Mouse (Mus musculus): ENCODE data around the gene Odf4. TPM values are rescaled to one million over a fixed set of nuclear protein-coding genes. Genes with fewer than 3 reads are reported as not detected.
"Not testable (repeated sequence)": the region's sequence is repeated elsewhere in the genome, so short reads cannot be mapped to it uniquely, and the experiment has no call there.

Odf4 gene
- total RNA-seq, 2 experiments from 2014 or later: not detected

DNA sequence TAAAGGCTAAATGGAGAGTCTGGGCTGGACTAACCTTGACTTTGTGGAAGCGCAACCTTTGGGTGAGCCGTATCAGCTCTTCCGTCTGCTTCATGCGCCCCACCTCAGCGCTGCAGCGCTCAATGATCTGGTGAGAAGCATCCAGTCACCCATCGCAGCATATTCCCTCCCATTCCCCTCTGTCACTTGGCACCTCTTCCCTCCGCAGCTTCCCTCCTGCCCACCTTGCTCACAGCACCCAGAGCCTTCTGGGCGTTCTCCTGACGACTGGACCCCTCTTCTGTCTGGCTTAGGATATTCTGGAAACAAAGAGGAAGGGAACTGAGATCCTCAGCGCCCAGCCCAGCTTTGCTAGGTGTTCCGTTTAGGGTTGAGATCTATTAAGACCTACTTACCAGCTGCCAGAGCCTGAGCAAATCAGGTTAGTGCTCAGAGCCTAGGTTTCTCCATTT lies 20.7 kb upstream of the Odf4 start:
- DNase-seq: no peak
- intact Hi-C loops (cut with DNase I): no loop called here

DNA sequence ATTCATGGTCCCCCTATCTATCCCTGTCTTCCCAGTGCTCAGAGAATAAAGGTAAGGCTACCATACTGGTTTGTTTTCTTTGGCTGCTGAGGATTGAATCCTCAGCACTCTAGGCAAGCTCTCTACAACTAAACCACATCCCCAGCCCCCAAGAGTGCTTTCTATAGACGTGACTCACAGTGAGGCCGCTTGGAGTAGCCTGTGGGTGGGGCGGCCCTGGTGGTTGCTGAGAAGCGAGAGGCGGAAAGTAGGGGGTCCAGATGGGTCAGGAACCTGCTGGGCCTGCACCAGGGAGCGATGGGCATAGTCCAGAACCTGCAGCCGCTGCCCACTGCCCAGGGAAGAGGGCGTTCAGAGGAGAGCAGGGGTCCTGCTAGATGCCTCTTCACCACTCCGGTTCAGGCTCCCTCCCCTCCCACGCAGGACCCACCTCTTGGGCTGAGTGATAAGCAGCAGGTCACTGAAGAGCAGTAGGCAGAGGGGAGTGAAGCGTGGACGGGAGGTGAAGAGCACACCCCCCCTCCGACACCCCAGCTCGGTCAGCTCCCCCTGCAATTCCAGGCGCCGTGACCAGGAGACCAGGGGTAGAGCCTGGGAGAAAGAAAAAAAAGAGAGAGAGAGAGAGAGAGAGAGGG lies 20.0 kb upstream of the Odf4 start:
- intact Hi-C loops (cut with DNase I): no loop called here
- DNase-seq: no peak

DNA sequence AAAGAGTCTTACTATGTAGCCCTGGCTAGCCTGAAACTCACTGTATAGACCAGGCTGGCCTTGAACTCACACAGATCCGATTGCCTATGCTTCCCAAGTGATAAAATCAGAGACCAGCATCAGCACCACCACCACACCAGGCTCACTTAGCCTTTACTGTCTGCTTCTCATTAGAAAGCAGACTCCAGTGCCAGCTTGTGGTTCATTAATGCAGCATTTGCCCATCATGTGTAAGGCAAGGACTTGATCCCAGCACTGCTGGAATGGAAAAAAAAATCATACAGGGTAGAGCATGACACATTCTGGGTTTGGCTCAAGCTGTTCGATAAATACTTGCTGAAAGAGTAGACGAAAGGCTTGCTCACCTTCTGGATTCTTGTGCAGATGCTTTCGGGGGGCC lies 19.1 kb upstream of the Odf4 start:
- intact Hi-C loops (cut with DNase I): no loop called here
- no peak for DNase-seq

DNA sequence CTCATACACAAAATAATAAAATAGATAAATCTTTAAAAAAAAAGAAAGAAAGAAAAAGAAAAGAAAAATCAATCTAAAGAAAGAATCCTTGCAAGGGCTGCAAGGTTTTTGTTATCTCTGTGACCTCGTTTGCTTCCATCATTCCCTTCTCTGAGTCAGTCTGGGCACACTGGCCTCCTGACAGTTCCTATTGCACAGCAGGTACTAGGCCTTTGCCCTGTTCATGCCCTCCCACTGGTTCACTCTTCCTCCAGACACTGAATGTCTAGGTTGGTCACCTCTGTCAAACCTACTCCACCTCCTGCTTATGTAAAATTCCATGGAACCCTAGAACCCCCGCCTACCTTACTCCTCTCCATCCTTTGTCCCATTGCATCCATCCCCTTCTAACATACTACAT lies 18.4 kb upstream of the Odf4 start:
- no peak for DNase-seq
- intact Hi-C loops (cut with DNase I): no loop called here

DNA sequence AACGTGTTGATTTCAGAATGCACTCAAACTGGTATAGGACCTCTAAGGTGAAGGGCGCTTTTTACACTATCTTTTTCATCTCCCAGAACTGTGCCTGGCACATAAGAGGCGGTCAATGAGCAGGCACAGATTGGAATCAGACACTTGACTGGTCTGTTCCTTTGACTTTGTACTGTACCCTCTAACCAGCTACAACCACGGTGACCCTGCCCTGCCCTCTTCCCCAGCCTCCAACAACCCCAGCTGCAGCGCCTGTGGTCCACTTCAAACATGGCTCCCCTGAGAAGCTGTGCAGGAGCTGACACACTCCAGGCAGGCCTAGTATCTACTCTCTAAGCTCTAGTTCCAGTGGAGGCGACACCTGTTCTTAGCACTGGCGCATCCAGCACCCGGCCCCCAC lies 15.8 kb upstream of the Odf4 start:
- no peak for DNase-seq
- intact Hi-C loops (cut with DNase I): loop anchor here (5.0 kb wide), 1 partner anchor 35 kb away; no protein-coding TSS in a partner anchor

DNA sequence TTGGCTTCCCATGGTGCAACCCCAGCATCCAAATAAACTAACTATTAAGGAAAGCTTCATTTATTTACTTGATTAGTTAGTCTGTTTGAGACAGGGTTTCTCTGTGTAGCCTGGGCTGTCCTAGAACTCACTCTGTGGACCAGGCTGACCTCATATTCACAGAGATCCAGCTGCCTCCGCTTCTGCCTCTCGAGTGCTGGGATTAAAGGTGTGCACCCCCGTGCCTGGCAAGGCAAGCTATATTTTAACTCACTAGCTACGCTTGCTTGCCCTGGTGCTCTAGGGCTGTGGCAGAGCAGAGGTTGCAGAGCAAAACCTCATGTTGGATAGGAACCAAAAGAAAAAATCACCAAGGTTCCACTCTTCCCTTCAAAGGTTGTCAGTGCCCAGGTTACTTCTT lies 13.6 kb upstream of the Odf4 start:
- DNase-seq: no peak
- intact Hi-C loops (cut with DNase I): loop anchor here (5.0 kb wide), 1 partner anchor 33 kb away; no protein-coding TSS in a partner anchor

DNA sequence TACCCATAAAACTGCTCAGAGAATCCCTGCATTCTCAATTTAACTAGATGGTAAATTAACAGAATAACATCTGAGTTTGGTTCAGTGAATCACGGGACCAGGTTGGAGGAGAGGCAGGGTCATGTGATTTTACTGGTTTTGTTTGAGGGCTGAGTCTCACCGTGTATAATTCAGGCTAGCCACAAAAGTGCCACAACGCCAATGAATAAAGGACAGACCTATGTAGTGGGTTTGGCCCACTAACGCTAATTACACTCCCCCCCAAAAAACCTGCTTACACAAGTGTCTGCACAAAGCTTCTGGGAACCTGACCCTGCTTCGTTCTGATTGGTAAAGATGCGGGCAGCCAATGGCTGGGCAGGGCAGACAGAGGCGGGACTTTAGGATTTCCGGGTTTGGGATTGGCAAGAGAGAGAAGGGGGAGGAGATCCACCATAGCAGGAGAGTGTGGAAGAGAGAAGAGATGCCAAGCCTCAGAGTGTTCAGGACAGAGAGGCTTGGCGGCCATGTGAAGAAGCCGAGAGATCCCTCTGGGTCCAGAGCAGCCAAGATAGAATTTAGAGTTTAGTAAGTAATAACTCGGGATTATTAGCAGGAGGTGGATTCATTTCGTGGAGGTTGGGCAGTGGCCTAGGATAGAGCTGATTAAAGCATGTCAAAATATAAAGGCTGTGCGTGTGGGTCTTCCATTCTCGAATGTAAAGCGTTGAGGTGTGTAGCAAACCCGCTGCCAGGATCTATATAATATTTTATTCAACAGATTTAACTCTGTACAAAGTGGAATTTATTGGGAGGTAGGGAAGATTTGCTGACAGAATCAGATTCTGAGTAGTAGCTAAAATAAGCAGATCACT lies 12.8 kb upstream of the Odf4 start:
- peak; percentile 94 for DNase-seq
- intact Hi-C loops (cut with DNase I): loop anchor here (5.0 kb wide), 1 partner anchor 32 kb away; no protein-coding TSS in a partner anchor

DNA sequence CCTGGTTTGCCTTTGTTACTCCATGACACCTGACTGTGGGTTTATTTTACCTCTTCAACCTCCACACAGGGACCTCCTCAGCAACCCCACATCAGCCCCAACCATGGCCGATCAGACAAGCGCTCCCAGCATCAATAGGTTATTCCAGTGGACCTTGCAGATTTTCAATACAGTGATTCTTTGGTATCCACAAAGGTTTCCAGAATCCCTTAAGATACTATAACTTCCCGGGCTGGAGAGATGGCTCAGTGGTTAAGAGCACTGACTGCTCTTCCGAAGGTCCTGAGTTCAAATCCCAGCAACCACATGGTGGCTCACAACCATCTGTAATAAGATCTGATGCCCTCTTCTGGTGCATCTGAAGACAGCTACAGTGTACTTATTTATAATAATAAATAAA lies 10.1 kb upstream of the Odf4 start:
- DNase-seq: not testable (repeated sequence)

DNA sequence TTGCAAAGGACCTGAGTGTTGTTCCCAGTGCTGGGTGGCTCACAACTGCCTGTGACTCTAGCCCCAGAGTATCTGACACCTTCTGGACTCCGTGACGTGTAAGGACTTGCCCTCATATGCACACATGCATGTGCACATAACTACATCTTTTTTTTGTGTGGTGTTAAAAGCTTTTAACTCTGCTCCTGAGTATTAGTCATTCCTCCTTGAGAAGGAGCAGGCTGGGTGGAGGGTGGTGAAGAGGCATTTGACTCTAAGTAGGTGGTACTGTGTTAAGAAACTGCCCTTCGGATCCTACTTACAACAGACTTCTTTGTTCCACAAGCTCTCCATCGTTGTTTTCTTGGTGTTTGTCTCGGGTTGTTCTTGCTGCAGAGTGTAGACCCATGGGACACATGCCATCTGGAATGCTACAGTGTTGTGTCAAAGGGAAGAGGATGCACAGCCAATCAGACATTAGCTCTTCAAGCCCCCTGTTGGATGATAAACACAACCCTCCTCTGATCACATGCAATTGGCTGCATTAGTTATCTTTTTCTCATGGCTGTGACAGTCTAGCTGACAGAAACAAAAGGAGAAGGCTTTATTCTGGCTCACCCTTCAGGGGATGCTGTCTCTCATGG lies 7.1 kb upstream of the Odf4 start:
- intact Hi-C loops (cut with DNase I): no loop called here

More for the DNA sequence above, 10.1 kb upstream of the Odf4 start:
- intact Hi-C loops (cut with DNase I): not testable (repeated sequence)

DNA sequence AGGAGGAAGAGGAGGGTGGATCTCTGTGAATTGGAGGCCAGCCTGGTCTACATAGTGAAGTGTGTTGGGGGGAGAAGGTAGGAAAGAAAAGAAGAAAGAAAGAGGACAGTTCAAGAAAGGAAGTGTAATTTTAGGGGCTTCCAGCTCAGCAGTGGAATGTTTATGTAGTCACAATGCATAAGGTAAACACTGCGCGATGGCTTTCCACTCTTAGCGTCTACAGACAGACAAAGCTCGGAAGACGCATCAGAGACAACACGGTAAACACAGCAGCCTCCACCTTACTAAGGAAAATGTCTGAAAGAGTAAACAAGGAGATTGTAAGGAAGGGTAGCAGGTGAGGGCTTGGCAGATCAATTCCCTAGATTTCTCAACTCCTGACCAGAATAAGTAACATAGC lies 3.1 kb upstream of the Odf4 start:
- intact Hi-C loops (cut with DNase I): no loop called here

More for the DNA sequence above, 7.1 kb upstream of the Odf4 start:
- no peak for DNase-seq

DNA sequence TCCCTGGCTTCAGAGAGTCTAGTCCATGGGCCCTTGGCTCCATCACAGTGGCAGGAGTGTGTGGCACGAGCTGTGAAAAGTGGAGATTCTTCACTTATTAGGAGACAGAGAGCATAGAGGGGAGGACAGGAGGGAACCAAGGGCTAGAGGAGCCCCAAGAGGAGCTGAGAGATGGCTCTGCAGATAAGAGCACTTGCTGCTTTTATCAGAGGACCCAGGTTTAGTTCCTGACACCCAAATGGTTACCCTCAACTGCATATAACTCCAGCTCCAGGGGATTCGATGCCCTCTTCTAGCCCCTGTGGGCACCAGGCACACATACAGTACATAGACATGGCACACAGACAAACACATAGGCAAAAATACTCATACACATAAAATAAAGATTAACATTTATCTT lies 2.1 kb downstream of the Odf4 start:
- DNase-seq: no peak
- intact Hi-C loops (cut with DNase I): no loop called here

More for the DNA sequence above, 3.1 kb upstream of the Odf4 start:
- DNase-seq: no peak

DNA sequence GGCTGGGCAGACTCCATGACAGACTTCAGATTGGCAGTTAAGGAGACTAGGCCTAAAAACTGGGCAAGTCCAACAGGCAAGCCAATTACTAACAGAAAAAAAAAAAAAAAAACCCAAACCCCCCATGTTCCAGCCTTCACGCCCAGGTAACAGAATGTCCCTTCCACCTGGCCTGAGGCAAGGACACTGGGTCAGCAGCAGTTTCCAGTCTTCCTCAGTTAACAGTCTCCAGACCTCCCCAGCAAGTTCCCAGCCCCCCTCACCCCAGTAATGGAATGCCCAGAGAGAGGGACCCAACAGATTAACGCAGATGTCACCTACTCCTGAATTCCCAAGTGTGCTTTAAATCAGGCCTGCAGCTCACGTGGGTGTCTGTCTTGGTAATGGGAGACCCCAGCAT lies 3.7 kb downstream of the Odf4 start:
- intact Hi-C loops (cut with DNase I): no loop called here
- DNase-seq: no peak

DNA sequence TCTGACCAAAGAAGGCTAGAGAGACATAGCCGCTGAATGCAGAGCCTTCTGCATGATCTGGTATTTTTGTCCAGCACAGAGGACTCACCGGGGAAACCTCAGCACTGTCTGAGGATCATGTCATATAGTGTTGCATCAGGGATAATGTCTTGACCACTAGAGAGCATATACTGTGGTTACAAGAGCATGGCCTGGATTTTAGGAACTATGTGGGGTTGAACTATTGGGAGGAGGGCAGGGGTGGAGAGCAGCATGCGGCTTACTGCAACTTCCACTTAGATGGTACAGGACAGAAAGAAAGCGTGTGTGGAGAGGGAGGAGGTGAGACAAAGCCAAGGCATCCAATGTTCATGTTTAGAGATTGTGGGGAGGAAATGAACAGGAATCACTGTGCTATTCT lies 12.3 kb downstream of the Odf4 start:
- intact Hi-C loops (cut with DNase I): no loop called here
- no peak for DNase-seq

DNA sequence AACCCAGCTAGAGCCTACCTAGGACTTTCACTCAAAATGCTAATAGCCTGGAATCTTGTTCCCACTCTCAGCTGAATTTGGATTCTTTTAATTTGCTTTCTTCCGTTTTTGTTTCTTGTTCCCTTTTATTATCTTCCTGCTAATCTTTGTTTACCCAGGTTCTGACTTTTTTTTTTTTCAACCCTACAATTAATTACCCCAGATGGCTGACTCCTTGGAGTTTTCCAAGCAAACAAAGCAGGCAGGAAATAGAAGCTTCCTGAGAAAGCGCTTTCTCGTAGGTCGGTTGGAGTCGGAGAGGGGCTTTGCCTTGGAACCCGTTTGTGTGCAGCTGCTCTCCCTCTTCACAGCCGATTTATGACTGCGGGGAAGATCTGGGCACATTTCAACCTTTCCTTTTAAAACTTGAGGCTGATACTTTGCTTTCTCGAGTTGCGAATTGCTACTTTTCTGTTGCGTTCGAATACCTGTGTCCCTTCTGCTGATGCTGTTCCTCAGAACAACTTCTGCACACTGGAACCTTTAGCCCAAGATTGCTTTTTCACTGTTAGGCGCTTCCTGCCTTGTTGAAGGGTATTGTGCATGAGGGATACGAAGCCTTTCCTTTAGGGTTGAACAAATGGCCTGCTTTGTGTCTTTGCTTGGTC lies 15.2 kb downstream of the Odf4 start:
- intact Hi-C loops (cut with DNase I): no loop called here
- DNase-seq: peak in 1 of 2 experiments; percentile 37

DNA sequence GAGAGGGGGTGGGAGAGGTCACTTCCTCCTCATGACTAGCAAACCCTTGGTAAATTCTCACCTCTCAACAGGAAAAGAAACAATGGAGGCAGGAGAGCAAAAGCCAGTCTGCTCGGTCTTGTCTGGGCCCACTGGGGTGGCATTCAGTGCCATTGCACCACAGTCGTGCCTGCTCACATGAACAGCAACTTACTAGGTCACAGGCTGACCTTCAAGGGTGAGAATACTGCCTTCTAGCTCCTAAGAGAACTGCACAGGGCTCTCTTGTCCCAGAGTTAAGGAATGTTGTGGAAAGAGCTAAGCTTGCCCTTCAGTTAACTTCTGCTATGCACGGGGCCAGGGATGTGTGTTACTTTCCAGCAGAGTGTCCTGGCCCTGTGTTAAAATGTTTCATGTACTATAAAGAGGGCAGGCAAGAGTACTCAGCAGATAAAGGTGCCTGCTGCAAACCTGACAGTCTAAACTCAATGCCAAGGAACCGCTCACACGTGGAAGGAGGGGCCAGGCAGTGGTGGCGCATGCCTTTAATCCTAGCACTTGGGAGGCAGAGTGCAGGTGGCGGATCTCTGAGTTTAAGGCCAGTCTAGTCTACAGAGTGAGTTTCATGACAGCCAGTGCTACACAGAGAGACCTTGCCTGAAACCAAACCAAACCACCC lies 17.9 kb downstream of the Odf4 start:
- intact Hi-C loops (cut with DNase I): loop anchor here (5.0 kb wide), 1 partner anchor 33 kb away; no protein-coding TSS in a partner anchor
- DNase-seq: peak in 1 of 2 experiments; percentile 35

DNA sequence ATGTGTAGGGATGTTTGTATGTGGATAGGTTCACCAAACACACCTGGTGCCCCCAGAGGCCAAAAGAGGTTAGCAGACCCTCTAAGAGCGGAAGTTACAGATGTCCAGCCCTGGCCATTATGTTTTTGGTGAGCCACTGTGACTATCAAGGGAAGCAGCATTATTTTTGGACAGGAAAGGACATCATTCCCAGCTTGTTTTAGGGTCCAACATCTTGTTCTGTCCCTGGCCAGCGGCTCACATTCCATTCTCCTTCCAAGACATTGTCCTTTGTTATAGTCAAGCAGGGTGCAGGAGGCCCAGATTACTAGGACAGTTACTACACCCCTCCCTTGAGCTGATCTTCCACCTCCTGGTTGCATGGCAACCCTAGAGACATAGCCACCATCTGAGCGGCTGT lies 19.6 kb downstream of the Odf4 start:
- peak in 1 of 2 experiments; percentile 36 for DNase-seq
- intact Hi-C loops (cut with DNase I): loop anchor here (1.0 to 5.0 kb wide), 3 partner anchors 35 to 130 kb away; no protein-coding TSS in a partner anchor

DNA sequence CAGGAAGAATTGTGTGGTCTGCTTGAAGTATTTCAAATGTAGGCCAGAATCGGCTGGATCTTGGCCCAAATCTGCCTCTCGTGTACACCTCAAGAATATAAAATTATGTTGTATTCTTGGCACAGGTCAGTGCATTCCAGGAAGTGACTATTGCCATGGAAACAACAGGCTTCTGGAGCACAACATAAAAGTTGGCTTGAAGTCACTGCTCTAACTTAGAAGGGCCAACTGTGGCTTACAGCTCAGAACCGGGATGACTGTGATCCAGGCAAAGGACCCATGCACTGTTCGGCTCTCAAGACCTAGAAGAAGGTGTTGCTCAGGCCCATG lies 20.5 kb downstream of the Odf4 start:
- DNase-seq: no peak
- intact Hi-C loops (cut with DNase I): loop anchor here (2.0 to 5.0 kb wide), 2 partner anchors 36 to 130 kb away; no protein-coding TSS in a partner anchor

DNA sequence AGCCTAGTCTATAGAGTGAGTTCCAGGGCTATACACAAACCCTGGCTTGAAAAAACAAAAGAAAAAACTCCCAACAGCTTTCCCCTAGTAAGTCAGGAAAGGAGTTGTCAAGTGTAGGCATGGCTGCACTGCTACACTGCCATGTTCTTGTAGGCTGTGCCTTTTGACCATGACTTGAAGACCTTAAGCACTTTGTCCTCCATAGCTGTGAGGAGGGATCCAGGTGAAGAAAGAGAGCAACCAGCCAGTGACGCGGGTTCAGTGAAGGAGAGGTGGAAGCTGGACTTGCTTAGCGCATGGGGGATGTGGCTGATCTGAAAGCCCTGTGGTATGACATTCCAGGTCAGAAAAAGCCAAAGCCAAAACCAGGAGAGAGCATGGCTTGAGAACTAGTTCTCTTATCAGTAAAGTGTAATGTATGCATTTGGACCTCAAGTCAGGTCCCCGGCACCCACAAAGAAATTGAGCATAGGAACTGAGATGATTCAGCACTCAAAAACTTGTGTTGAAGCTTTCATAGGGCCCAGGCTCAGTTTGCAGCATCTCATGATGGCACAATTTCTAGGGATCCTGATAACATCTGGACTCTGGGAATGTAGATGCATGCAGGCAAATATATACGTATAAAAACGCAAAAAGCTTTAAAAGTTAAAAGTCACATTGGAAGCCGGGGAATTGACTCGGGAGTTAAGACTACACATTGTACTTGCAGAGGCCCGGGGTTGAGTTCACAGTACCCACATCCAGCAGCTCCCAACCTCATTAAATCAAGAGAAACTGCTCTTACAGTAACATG lies 21.0 kb downstream of the Odf4 start:
- no peak for DNase-seq
- intact Hi-C loops (cut with DNase I): loop anchor here (2.0 to 5.0 kb wide), 3 partner anchors 36 to 131 kb away; no protein-coding TSS in a partner anchor

DNA sequence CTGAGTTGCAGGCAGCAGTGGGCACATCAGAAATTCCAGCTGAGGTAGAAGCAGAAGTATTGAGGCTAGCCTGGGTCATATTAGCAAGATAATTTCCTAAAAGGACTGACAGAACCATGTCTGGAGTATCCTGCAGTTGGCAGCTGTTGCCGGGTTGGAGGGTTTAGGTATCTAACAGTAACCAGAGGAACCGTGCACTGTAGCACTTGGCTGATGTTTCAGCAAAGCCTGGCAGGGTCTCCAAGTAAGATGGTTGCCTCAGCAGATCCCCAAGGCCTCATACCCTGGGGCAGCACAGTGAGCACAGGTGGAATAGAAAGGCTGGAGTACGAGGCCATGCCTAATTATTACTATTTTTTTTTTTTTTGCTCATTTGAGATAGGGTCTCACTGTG lies 21.7 kb downstream of the Odf4 start:
- intact Hi-C loops (cut with DNase I): loop anchor here (2.0 to 5.0 kb wide), 2 partner anchors 37 to 62 kb away; no protein-coding TSS in a partner anchor
- DNase-seq: no peak

All from heart, postnatal 10 days (tissue).